Mouse (Mus musculus) lung, embryonic 14.5 days (tissue): ENCODE measurements around the gene Nrip1. TPM values are rescaled to one million over a fixed set of nuclear protein-coding genes. Genes with fewer than 3 reads are reported as not detected.

Experiments used
- ATAC-seq: fragments of 200-750 bp; cut with Nextera tagmentation; 2 replicates; pipeline ENCODE4 v1.8.0; 2017; ENCODE audit warnings: mild to moderate bottlenecking, moderate TSS enrichment, moderate library complexity; ENCODE audit not compliant: insufficient read depth
- DNase-seq: peaks from one replicate; pipeline ENCODE4 v3.0.0-alpha.2; 2015
- H3K27ac ChIP-seq: fragments of 300-500 bp; sonication (generic); 2 replicates; pipeline ENCODE4 v1.5.1; 2014; ENCODE audit warnings: low read depth, mild to moderate bottlenecking, moderate library complexity
- H3K27me3 ChIP-seq: fragments of 300-500 bp; sonication (generic); 2 replicates; pipeline ENCODE4 v1.6.1; 2014; ENCODE audit warnings: low read length, control low read depth; ENCODE audit not compliant: insufficient read depth
- H3K36me3 ChIP-seq: fragments of 300-500 bp; sonication (generic); 2 replicates; pipeline ENCODE4 v1.6.1; 2014; ENCODE audit warnings: control low read depth; ENCODE audit not compliant: insufficient read depth
- H3K4me1 ChIP-seq: fragments of 300-500 bp; sonication (generic); 2 replicates; pipeline ENCODE4 v1.6.1; 2014; ENCODE audit warnings: antibody characterized with exemption, control low read depth; ENCODE audit not compliant: insufficient read depth
- H3K4me2 ChIP-seq: fragments of 300-500 bp; sonication (generic); 2 replicates; pipeline ENCODE4 v1.6.1; 2014; ENCODE audit warnings: mild to moderate bottlenecking
- H3K4me3 ChIP-seq: fragments of 300-500 bp; sonication (generic); 2 replicates; pipeline ENCODE4 v1.5.1; 2014; ENCODE audit warnings: low read depth, low read length
- H3K9ac ChIP-seq: fragments of 300-500 bp; sonication (generic); 2 replicates; pipeline ENCODE4 v1.6.1; 2014
- H3K9me3 ChIP-seq: fragments of 300-500 bp; sonication (generic); 2 replicates; pipeline ENCODE4 v1.6.1; 2016; ENCODE audit warnings: low read depth, low read length, control low read depth
- CTCF ChIP-seq: IDR thresholded peaks from 2 replicates; pipeline ENCODE4 v1.5.1; 2016; ENCODE audit warnings: antibody characterized with exemption, low read depth
- WGBS: fragments of 180-500 bp; shearing (Covaris S2); extraction: QIAGEN DNeasy Blood & Tissue Kit; methylation state at CpG from one replicate; pipeline ENCODE4 v1.1.7; 2014; 5-methylcytosine and 5-hydroxymethylcytosine counted together
- polyA plus RNA-seq: library from polyadenylated mRNA; unstranded; fragments of >200 nt; fragmentation: Nextera tagmentation; extraction: Ambion mirVana; gene quantifications from 2 replicates; pipeline ENCODE4 v1.2.1, GENCODE M21; 2014

Gene Nrip1
- polyA plus RNA-seq, 1 experiment from 2014 or later = 55.2 TPM

- ATAC-seq = no peak
- no peak for DNase-seq
- Histone ChIP-seq H3K36me3 (peaks cover 7% of the 10 kb centered on the region; the same call in 1 of the 2 replicates), H3K27ac (no peak overlapping the region), H3K9ac (no peak overlapping the region), H3K4me2 (no peak overlapping the region), H3K4me1 (no peaks in the 10 kb centered on the region), H3K4me3 (no peak overlapping the region), H3K9me3 (0 out of 2 replicates have a peak, but pooled peaks cover 2% of the 10 kb centered on the region), H3K27me3 (no peaks in the 10 kb centered on the region)
- 79% methylated on average over 11 of the region's 11 CpGs for WGBS
- TF ChIP-seq CTCF = no peak
These were observed 36.7 kb downstream of the Nrip1 start for GRCm38 (mm10) chr16:76336932-76337331.

- ATAC-seq (no peak), DNase-seq (no peak)
- Histone ChIP-seq H3K9me3 (0 out of 2 replicates have a peak, but pooled peaks cover 2% of the 10 kb centered on the region), H3K9ac (no peak overlapping the region), H3K4me2 (no peak overlapping the region), H3K36me3 (peaks cover 7% of the 10 kb centered on the region; the same call in 1 of the 2 replicates), H3K27ac (no peak overlapping the region), H3K4me1 (no peaks in the 10 kb centered on the region), H3K4me3 (no peak overlapping the region), H3K27me3 (no peaks in the 10 kb centered on the region)
- no peak for TF ChIP-seq CTCF
- 76% methylated on average over 6 of the region's 6 CpGs for WGBS
These were observed 37.7 kb downstream of the Nrip1 start for GRCm38 (mm10) chr16:76335913-76336312.

- 45% methylated on average over 7 of the region's 7 CpGs for WGBS
- ATAC-seq = no peak; the same call in 1 of the 2 replicates
- Histone ChIP-seq H3K9me3 (0 out of 2 replicates have a peak, but pooled peaks cover 2% of the 10 kb centered on the region), H3K36me3 (peaks cover 4% of the 10 kb centered on the region; the same call in 1 of the 2 replicates), H3K4me3 (no peak overlapping the region), H3K27me3 (no peaks in the 10 kb centered on the region), H3K27ac (no peak overlapping the region), H3K4me2 (no peak overlapping the region), H3K4me1 (no peaks in the 10 kb centered on the region), H3K9ac (no peak overlapping the region)
- DNase-seq = peak; percentile 21
- TF ChIP-seq CTCF = no peak
These were observed 41.5 kb downstream of the Nrip1 start for GRCm38 (mm10) chr16:76332127-76332526.

GRCm38 (mm10) chr16:76331231-76331630, 42.4 kb downstream of the Nrip1 start:
- Histone ChIP-seq H3K9me3 (no peaks in the 10 kb centered on the region), H3K4me1 (no peaks in the 10 kb centered on the region), H3K9ac (no peak overlapping the region), H3K4me3 (no peak overlapping the region), H3K27ac (no peak overlapping the region), H3K36me3 (0 out of 2 replicates have a peak, but pooled peaks cover 3% of the 10 kb centered on the region), H3K4me2 (no peak overlapping the region), H3K27me3 (no peaks in the 10 kb centered on the region)
- 79% methylated on average over 7 of the region's 7 CpGs for WGBS
- no peak for DNase-seq
- no peak for ATAC-seq
- TF ChIP-seq CTCF = no peak

GRCm38 (mm10) chr16:76325315-76325710, 48.3 kb downstream of the Nrip1 start:
- Histone ChIP-seq H3K9ac (no peak overlapping the region), H3K27ac (no peak overlapping the region), H3K9me3 (no peaks in the 10 kb centered on the region), H3K4me2 (no peak overlapping the region), H3K36me3 (0 out of 2 replicates have a peak, but pooled peaks cover 12% of the 10 kb centered on the region), H3K4me1 (peaks cover 20% of the 10 kb centered on the region), H3K27me3 (no peaks in the 10 kb centered on the region), H3K4me3 (no peak overlapping the region)
- ATAC-seq = no peak
- WGBS = 92% methylated on average over 3 of the region's 3 CpGs
- no peak for DNase-seq
- no peak for TF ChIP-seq CTCF

- 68% methylated on average over 3 of the region's 4 CpGs for WGBS
- H3K4me2 ChIP-seq = no peak overlapping the region
- no peak overlapping the region for H3K27ac ChIP-seq
- H3K9ac ChIP-seq = no peak overlapping the region
- H3K9me3 ChIP-seq = no peaks in the 10 kb centered on the region
- H3K36me3 ChIP-seq = peaks cover 12% of the 10 kb centered on the region; the same call in 1 of the 2 replicates
- H3K27me3 ChIP-seq = no peaks in the 10 kb centered on the region
- no peak for ATAC-seq
- peak; percentile 51 for DNase-seq
- no peak for TF ChIP-seq CTCF
- H3K4me1 ChIP-seq = peaks cover 22% of the 10 kb centered on the region
- no peak overlapping the region for H3K4me3 ChIP-seq
These were observed 49.0 kb downstream of the Nrip1 start for GRCm38 (mm10) chr16:76324411-76325314.

GRCm38 (mm10) chr16:76323594-76324307, 49.9 kb downstream of the Nrip1 start:
- TF ChIP-seq CTCF = no peak
- Histone ChIP-seq H3K4me1 (peaks cover 23% of the 10 kb centered on the region), H3K36me3 (peaks cover 12% of the 10 kb centered on the region; the same call in 1 of the 2 replicates), H3K9ac (no peak overlapping the region), H3K27ac (no peak overlapping the region; the same call in 1 of the 2 replicates), H3K4me2 (no peak overlapping the region), H3K9me3 (no peaks in the 10 kb centered on the region), H3K27me3 (no peaks in the 10 kb centered on the region), H3K4me3 (no peak overlapping the region)
- ATAC-seq (peak; percentile 54), DNase-seq (no peak)
- WGBS = 69% methylated on average over 4 of the region's 4 CpGs
